Mouse (Mus musculus) heart, embryonic 10.5 days (tissue): Measurements from ENCODE around the gene Tmem50a. TPM values are rescaled to one million over a fixed set of nuclear protein-coding genes. Genes with fewer than 3 reads are reported as not detected.

Experiments used
- DNase-seq: peaks from one replicate; pipeline ENCODE4 v3.0.0-alpha.2; 2017; ENCODE audit warnings: low spot score
- H3K27ac ChIP-seq: fragments of 300-500 bp; sonication (generic); 2 replicates; pipeline ENCODE4 v1.5.1; 2016; ENCODE audit warnings: mild to moderate bottlenecking
- H3K27me3 ChIP-seq: fragments of 300-500 bp; sonication (generic); 2 replicates; pipeline ENCODE4 v1.6.1; 2016; ENCODE audit warnings: mild to moderate bottlenecking; ENCODE audit not compliant: poor library complexity, insufficient read depth, severe bottlenecking
- H3K36me3 ChIP-seq: fragments of 300-500 bp; sonication (generic); 2 replicates; pipeline ENCODE4 v1.6.1; 2016; ENCODE audit warnings: mild to moderate bottlenecking, moderate library complexity
- H3K4me1 ChIP-seq: fragments of 300-500 bp; sonication (generic); 2 replicates; pipeline ENCODE4 v1.6.1; 2016; ENCODE audit warnings: mild to moderate bottlenecking
- H3K4me3 ChIP-seq: fragments of 300-500 bp; sonication (generic); 2 replicates; pipeline ENCODE4 v1.5.1; 2016; ENCODE audit warnings: mild to moderate bottlenecking, moderate library complexity
- H3K9me3 ChIP-seq: fragments of 300-500 bp; sonication (generic); 2 replicates; pipeline ENCODE4 v1.6.1; 2016; ENCODE audit warnings: mild to moderate bottlenecking, moderate library complexity
- WGBS: fragments of 180-500 bp; shearing (Covaris S2); methylation state at CpG from one replicate; pipeline ENCODE4 v1.1.7; 2016; 5-methylcytosine and 5-hydroxymethylcytosine counted together
- polyA plus RNA-seq: library from polyadenylated mRNA; unstranded; fragments of >200 nt; fragmentation: Nextera tagmentation; extraction: Ambion mirVana; gene quantifications from 2 replicates; pipeline ENCODE4 v1.2.1, GENCODE M21; 2016

The Tmem50a gene
- polyA plus RNA-seq: 129 and 131 TPM in 2 replicates

DNA sequence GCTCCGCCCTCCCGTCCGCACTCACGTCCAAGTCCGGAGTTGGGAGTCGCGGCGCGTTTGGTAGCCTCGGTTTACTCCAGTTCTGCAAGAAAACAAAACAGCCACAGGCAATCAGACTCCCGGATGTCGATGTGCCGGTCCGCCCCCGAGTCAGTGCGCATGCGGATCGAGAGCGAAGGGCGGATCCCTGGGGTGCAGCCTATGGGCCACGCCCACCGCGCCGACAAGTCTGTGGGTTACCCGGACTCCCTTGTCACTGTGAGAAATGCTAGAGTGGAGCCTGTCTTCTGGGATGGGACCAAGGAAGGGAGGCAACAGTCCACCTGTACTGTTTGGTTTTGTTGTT is at the start of gene Tmem50a:
TSS of gene Tmem50a (minus strand) at position 161 of the 346 bp plus-strand sequence.
- Histone ChIP-seq H3K4me3 (peak within 1 kb of the TSS; percentile 94), H3K9me3 (no peaks in the 10 kb centered on the region), H3K36me3 (peaks cover 24% of the 10 kb centered on the region), H3K27me3 (no peaks in the 10 kb centered on the region), H3K4me1 (peaks cover 16% of the 10 kb centered on the region), H3K27ac (peak within 1 kb of the TSS; percentile 94)
- DNase-seq: peak; percentile 97
- WGBS: 0% methylated on average over 25 of the region's 25 CpGs

DNA sequence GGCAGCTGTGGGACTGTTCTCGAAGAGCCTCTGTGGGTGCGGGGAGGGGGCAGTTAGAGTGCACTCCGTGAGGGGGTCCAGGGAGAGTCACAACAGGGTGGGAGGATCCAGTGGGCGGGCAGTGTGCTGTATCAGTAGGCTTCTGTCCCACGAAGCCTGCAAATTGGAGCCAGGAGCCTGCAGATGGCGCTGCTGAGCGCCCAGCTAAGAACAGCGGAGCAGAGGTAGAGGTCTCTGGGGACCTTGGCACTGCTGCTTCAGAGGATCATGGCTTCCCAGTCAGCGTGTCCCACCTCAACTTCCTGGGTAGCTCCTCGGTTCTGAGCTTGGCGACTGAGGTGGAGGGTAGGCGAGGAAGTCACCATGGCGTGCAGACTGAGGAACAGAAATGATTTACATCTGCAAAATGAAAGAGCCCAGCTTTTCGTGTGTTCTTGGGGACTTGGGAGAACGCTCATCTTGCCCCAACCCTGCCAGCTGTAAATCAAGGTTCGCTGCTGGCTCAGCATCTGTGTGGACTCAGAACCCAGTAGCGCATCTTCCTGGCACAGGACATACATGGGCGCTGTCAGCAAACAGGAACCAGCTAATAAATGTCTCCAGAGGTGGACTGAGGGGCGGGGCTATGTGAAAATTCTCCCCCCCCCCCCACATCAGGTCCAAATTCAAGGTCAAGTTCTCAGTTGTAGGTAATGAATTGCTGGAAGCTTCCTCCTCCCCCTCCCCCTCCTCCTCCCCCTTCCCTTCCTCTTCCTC is 48.4 kb upstream of the Tmem50a start:
- Histone ChIP-seq H3K27me3 (peaks cover 33% of the 10 kb centered on the region), H3K36me3 (no peaks in the 10 kb centered on the region), H3K9me3 (no peaks in the 10 kb centered on the region), H3K4me1 (peaks cover 15% of the 10 kb centered on the region; the same call in 1 of the 2 replicates), H3K4me3 (peak overlapping the region; percentile 27; the same call in 1 of the 2 replicates), H3K27ac (peak overlapping the region; percentile 5; the same call in 1 of the 2 replicates)
- WGBS: 26% methylated on average over 19 of the region's 19 CpGs
- peak; percentile 83 for DNase-seq

DNA sequence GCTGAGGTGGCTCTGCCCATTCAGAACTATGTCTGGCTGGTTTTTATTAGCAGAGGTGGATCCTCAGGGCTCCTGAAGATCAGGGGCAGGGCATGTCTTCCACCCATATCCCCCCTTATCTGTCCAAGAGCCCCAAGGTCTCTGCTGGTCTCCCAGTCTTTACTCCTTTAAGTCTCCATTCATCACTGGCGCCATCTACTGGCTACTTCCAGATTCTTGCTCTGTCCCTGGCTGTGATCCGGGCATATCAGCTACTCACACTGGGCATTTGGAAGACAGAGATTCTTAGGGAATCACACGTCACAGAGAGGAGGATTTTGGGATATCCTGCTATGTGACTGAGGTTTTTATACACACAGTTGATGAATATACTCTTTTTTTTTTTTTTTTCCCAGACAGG is 41.5 kb upstream of the Tmem50a start:
- no peaks in the 10 kb centered on the region for H3K36me3 ChIP-seq

DNA sequence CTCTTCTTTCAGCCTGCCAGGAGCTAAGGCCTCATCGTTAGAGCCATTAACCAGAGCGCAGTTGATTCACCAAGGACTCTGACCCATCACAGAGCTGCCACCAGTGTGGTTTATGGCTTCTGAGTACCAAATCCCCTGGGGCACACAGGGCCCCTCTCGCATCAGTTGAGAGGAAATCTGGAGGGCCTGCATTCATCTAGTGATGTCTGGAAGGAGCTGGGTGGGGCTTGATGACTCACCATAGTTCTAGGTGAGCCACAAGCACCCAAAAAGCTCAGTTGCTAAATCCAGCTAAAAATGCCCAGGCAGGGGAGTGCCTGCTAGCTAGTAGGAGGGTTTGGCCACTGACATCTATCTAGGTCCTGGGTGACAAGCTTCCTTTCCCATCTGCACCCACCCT is 41.0 kb upstream of the Tmem50a start:
- Histone ChIP-seq H3K4me3 (no peak overlapping the region), H3K9me3 (no peaks in the 10 kb centered on the region), H3K27ac (no peak overlapping the region), H3K4me1 (peaks cover under 1% of the 10 kb centered on the region), H3K27me3 (peaks cover 57% of the 10 kb centered on the region), H3K36me3 (no peaks in the 10 kb centered on the region)
- 69% methylated on average over 3 of the region's 3 CpGs for WGBS
- DNase-seq: no peak

More for the DNA sequence above, 41.5 kb upstream of the Tmem50a start:
- Histone ChIP-seq H3K9me3 (no peaks in the 10 kb centered on the region), H3K4me1 (no peaks in the 10 kb centered on the region), H3K27me3 (peaks cover 62% of the 10 kb centered on the region), H3K4me3 (no peak overlapping the region), H3K27ac (no peak overlapping the region)
- WGBS: 19% methylated on average over 3 of the region's 3 CpGs
- no peak for DNase-seq

DNA sequence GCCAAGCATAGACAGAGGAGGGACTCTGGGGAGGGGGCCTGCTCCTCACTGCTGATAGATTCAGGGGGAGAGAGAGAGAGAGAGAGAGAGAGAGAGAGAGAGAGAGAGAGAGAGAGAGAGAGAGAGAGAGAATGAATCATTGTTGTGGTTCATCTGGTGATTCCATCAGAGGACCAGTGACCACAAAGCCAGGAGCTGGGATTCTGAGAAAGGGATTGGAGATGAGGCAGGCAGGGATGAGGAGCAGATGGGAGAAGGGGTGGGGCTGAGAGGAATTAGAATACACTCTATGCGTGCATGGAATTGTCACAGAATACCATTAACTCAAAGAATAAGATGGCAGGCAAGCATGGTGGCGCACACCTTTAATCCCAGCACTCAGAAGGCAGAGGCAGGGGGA is 40.4 kb upstream of the Tmem50a start:
- Histone ChIP-seq H3K9me3 (no peaks in the 10 kb centered on the region), H3K4me1 (peaks cover 7% of the 10 kb centered on the region), H3K27ac (no peak overlapping the region), H3K4me3 (no peak overlapping the region), H3K36me3 (no peaks in the 10 kb centered on the region), H3K27me3 (peaks cover 52% of the 10 kb centered on the region)
- WGBS: 94% methylated on average over 2 of the region's 2 CpGs
- no peak for DNase-seq

DNA sequence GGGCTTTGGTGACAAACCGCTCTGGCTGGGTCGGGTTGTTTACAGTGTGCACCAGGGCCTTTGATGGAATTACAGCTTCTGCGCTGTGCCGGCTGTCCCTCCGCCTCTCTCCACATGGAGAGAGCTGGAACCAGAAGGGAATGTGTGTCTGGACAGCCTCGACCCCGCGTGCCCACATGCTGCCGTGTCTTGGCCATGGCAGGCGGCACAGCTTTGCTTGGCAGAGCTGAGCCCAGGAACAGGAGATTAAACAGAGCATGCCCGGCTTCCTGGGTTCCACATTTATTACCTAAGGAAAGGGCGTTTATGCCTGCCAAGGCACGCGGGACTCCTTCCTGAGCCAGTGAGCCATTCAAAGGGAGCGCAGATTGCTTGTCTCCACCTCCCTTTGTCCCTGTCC is 39.6 kb upstream of the Tmem50a start:
- DNase-seq: peak; percentile 70
- Histone ChIP-seq H3K9me3 (no peaks in the 10 kb centered on the region), H3K27me3 (peaks cover 49% of the 10 kb centered on the region), H3K4me3 (no peak overlapping the region), H3K4me1 (peaks cover 7% of the 10 kb centered on the region), H3K27ac (no peak overlapping the region), H3K36me3 (no peaks in the 10 kb centered on the region)
- 30% methylated on average over 15 of the region's 15 CpGs for WGBS

DNA sequence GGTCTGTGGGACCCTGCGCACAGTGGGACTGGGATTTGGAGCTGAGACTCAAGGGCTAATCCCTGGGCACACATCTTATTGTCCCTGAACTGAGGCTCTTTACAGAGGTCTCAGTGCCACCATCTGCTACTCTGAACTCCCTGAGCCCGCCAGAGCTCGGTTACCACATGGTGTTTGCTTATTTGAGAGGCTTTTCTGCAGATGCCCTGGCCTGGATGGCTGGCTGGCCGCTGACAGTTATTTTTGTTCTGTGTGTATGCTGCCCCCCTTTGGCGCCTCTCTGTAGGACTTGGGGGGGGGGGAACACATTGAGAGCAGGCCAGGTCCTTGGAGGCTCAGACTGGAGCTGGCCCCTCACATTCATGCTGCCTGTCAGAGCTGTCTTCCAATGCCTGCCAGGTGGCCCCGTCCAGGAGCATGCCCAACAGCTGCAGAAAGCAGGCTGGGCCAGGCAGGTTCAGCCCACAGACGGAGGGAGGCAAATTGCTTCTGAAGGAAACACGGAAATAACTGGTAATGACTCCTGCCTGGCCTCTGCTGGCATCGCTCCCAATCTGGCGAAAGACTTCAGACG is 35.8 kb upstream of the Tmem50a start:
- no peaks in the 10 kb centered on the region for H3K36me3 ChIP-seq
- no peak overlapping the region for H3K4me3 ChIP-seq
- H3K4me1 ChIP-seq: peaks cover 12% of the 10 kb centered on the region
- H3K9me3 ChIP-seq: no peaks in the 10 kb centered on the region
- 26% methylated on average over 11 of the region's 11 CpGs for WGBS
- DNase-seq: peak; percentile 90
- H3K27ac ChIP-seq: peak overlapping the region; percentile 79
- peaks cover 24% of the 10 kb centered on the region for H3K27me3 ChIP-seq

DNA sequence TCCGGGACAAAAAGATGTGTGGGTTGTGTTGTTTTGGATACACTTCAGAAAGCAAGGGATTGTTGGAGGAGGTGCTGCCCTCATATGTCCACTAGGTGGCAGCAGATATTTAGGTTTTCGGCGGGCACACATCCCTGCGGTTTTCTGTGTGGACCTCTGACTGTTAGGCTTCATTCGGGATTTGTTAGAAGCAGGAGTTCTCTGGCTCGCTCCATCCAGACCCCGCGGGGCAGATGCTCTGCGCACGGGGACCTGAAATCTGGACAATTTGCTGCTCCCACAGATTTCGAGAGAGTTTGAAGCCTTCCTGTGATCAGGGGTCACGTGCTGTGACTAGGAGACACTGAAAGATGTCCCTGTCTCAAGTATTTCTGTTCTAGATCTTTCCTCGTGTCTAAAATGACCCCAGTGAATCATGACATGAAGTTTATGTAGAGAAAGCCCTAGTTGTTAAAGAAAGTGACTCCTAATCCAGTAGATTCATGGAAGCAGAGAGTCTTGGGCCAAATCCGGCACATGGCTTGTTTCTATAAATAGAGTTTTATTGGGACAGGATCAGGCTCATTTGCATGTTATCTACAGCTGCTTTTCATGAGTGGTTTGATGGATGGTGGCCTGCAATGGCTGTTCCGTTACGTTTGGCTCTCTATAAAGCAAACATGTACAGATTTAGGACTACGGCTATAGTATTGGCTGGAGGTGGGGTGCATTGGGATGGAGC is 31.4 kb upstream of the Tmem50a start:
- H3K4me3 ChIP-seq: peak overlapping the region; percentile 46
- WGBS: 11% methylated on average over 17 of the region's 17 CpGs

DNA sequence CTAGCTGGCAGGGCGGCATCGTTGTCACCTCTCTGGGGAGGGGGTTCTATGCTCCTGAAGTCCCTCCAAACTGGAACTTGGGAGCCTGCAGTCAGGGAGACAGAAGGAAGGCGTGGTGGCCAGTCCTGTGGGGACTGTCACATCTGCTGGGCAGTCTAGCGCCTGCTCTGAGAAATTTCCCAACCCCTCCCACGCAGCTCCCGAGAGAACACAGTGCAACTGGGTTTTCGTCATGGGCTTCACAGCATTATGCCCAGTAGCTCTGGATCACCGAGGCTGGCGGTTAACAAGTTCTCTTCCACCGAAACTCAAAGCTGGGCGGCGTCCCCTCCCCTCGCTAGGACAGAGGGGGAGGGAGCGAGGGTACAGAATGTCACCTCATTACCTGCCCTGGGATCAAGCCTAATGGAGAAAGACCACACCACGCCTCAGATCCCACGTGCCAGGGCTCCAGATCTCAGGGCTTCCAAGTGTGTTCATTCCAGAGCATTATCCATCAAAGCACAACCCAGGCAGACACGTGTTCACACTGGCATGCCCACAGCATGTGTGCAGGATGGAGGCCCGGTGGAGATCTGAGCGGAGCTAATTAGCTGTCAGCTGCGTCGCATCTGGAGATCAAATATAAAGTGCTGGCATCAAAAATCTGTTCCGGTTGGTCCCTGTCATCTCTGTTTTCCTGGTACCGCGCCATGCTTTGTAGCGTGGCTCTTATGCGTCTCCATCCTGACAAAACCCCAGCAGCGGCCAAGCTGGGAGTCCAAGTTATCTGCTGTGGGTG is 29.1 kb upstream of the Tmem50a start:
- H3K4me3 ChIP-seq: no peak overlapping the region
- no peak overlapping the region for H3K27ac ChIP-seq
- peaks cover 8% of the 10 kb centered on the region; the same call in 1 of the 2 replicates for H3K4me1 ChIP-seq
- no peaks in the 10 kb centered on the region for H3K9me3 ChIP-seq
- 42% methylated on average over 27 of the region's 27 CpGs for WGBS
- H3K36me3 ChIP-seq: no peaks in the 10 kb centered on the region
- H3K27me3 ChIP-seq: peaks cover 52% of the 10 kb centered on the region
- DNase-seq: no peak

More for the DNA sequence above, 31.4 kb upstream of the Tmem50a start:
- Histone ChIP-seq H3K9me3 (no peaks in the 10 kb centered on the region), H3K36me3 (no peaks in the 10 kb centered on the region), H3K27me3 (peaks cover 42% of the 10 kb centered on the region), H3K4me1 (peaks cover 12% of the 10 kb centered on the region), H3K27ac (peak overlapping the region; percentile 57; the same call in 1 of the 2 replicates)
- peak; percentile 86 for DNase-seq

DNA sequence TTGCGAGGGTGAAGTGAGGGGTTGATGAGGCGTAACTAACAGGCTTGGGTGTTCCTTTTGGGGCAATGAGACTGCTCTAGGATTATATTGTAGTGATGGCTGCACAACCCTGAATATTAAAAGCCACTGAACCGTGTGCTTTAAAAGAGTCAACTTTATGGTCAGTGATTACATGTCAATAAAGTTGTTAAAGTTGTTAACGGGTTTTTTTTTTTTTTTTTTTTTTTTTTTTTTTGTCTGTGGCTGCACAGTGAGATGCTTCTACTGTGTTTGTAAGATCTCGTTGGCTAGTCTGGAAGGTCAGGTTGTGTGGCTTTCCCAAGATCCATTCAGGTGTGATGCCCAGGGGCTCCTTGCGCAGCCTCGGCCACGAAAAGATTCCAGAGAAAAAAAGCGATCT is 25.1 kb upstream of the Tmem50a start:
- DNase-seq: no peak
- no peak overlapping the region for H3K27ac ChIP-seq
- peaks cover 44% of the 10 kb centered on the region for H3K27me3 ChIP-seq
- H3K4me1 ChIP-seq: peaks cover 20% of the 10 kb centered on the region
- no peak overlapping the region for H3K4me3 ChIP-seq
- H3K36me3 ChIP-seq: peaks cover 25% of the 10 kb centered on the region
- 70% methylated on average over 9 of the region's 9 CpGs for WGBS
- H3K9me3 ChIP-seq: no peaks in the 10 kb centered on the region

DNA sequence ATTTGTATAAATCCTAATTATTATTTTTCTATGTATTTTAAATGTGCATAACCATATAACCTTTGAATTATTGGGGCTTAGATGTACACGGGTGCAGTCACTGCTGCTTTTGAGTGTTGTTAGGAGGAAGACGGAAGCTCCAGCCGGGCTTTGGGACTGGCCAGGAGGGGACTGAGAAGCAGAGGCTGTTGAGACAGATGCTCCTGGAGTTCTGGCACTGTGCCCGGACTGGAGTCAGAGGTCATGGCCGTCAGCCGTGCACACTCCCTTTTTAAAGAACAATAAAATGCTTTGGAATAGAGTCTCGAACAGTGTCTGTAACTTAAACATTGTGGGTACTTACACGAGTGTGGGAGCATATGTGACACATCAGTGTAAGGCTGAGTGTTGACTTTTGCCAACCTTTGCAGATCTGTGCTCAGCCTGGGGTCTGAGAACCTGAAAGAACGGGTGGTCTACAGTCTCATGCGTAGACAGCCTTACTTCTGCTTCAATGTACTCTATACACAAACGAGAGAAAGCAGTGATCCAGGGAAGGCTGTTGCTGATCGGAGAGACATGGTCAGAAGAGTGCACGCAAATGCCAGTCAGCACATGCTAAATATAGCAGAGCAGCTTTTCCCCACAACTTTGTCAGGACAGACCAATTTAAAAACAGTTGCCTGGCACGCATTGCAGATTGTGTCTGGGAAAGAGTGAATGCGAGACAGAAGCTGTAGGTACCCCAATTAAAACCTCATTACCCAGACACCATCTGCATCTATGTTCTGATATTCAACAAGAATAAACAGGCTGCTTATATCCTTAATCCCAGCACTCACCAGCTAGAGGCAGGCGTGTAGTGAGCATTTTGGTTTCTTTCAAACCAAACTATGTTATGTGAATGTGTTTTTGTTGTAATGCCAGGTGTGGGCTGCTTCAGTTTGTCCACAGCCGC is 22.7 kb upstream of the Tmem50a start:
- DNase-seq: peak; percentile 80
- H3K9me3 ChIP-seq: no peaks in the 10 kb centered on the region

More for the DNA sequence above, 22.7 kb upstream of the Tmem50a start:
- Histone ChIP-seq H3K27me3 (peaks cover 20% of the 10 kb centered on the region), H3K36me3 (peaks cover 46% of the 10 kb centered on the region), H3K4me3 (0 out of 2 replicates have a peak overlapping the region, but pooled peaks have one; percentile 18), H3K4me1 (peaks cover 20% of the 10 kb centered on the region), H3K27ac (peak overlapping the region; percentile 60)
- WGBS: 58% methylated on average over 17 of the region's 17 CpGs
